Mouse (Mus musculus) left cerebral cortex, postnatal 36 days (tissue): ENCODE data around the gene Pth. TPM values are rescaled to one million over a fixed set of nuclear protein-coding genes. Genes with fewer than 3 reads are reported as not detected.

Source experiments
- DNase-seq, 2 experiments: peaks; one replicate each; pipeline ENCODE4 v3.0.0; 2021 to 2022; ENCODE audit warnings: low spot score in 2 of 2, mixed read lengths in 1 of 2
- intact Hi-C: fragments of 180-260 bp; cut with DNase I; formaldehyde crosslinking; loops from one replicate; pipeline ENCODE4 v1.15.1; 2025
- total RNA-seq, 2 experiments: library from RNA; stranded (reverse); gene quantifications; 2 replicates each; pipeline ENCODE4 v1.2.3; 2021

Gene Pth
- total RNA-seq, 2 experiments from 2014 or later = not detected

DNA sequence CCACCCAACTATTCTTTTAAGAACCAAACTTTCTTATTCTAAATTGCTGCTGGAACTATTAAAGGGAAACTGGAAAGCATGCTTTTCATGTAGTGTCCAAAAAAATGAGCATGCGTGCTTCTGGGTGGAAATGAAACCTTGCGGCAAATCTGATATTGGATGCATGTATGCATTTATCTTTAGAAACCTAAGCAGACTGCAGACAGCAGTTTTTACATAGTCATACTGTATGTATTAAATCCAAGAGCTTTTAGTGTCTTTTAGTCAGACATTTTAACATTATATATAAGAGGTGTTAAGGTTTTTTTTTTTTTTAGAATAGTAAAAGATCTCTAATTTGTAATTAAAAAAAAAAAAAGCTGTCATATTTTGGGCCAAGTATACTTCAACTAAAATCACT, 40.7 kb downstream of the Pth start:
- intact Hi-C loops = no loop called here
- DNase-seq = no peak

DNA sequence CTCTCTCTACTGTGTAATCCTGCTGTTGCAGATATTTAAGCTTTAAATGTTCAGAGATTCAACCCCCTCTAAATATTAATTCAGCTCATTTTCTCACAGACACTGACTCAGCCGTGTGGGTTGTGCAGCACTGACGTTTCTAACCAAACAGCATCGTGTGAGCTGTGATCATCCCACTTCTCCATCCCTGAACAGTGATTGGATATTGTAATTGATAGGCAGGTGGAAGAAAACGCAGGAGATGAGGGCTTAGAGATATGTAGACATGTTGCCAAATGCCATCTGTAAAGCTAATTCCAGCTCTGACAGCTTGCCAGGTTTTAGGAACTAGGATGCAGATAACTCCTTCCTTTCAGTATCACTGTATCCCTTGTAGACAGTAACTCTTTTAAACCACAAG, 41.1 kb downstream of the Pth start:
- DNase-seq = peak; percentile 62 to 69
- intact Hi-C loops = no loop called here

Other genes starting within 250 kb of the Pth start
- gene Arntl, start 181.1 kb downstream of the Pth start, total RNA-seq = 10 to 100 TPM; 34.9 to 39.3 TPM
- gene Btbd10, start 19.2 kb downstream of the Pth start, total RNA-seq = 100 to 1,000 TPM in 1 of 2 experiments, 10 to 100 TPM in 1; 92.2 to 100 TPM
- 100 to 1,000 TPM in 1 of 2 experiments, 10 to 100 TPM in 1; 92.2 to 143 TPM for gene Far1, start 125.3 kb upstream of the Pth start, total RNA-seq